Mouse (Mus musculus) liver, adult 2 months (tissue): ENCODE data around the gene Tiam2. TPM values are rescaled to one million over a fixed set of nuclear protein-coding genes. Genes with fewer than 3 reads are reported as not detected.

Experiments
- DNase-seq: peaks from one replicate; pipeline ENCODE4 v3.0.0-alpha.2; 2011; ENCODE audit warnings: low read depth, low spot score; ENCODE audit errors: extremely low read depth
- H3K27ac ChIP-seq: fragments of 200-500 bp; replicated peaks from 2 replicates; pipeline ENCODE4 v1.5.1; 2012; ENCODE audit warnings: low read depth, mild to moderate bottlenecking, control low read depth, inconsistent platforms, low read length; ENCODE audit not compliant: insufficient read depth
- H3K27me3 ChIP-seq: fragments of 200-500 bp; 2 replicates; pipeline ENCODE4 v1.6.1; 2012; ENCODE audit warnings: mild to moderate bottlenecking, moderate library complexity, low read length, inconsistent platforms; ENCODE audit not compliant: control insufficient read depth, insufficient read depth
- H3K36me3 ChIP-seq: fragments of 200-500 bp; 2 replicates; pipeline ENCODE4 v1.6.1; 2012; ENCODE audit warnings: low read length, inconsistent platforms; ENCODE audit not compliant: control insufficient read depth, insufficient read depth
- H3K4me1 ChIP-seq: fragments of 200-500 bp; 2 replicates; pipeline ENCODE4 v1.6.1; 2011; ENCODE audit warnings: low read length; ENCODE audit not compliant: control insufficient read depth, insufficient read depth
- H3K4me3 ChIP-seq: fragments of 200-500 bp; 2 replicates; pipeline ENCODE4 v1.5.1; 2011; ENCODE audit warnings: low read depth, mild to moderate bottlenecking, control low read depth, low read length, moderate library complexity; ENCODE audit not compliant: insufficient read depth
- H3K79me2 ChIP-seq: fragments of 200-500 bp; 2 replicates; pipeline ENCODE4 v1.6.1; 2012; ENCODE audit warnings: inconsistent platforms, mild to moderate bottlenecking, low read length, moderate library complexity; ENCODE audit not compliant: control insufficient read depth, insufficient read depth
- H3K9ac ChIP-seq: fragments of 200-500 bp; 2 replicates; pipeline ENCODE4 v1.6.1; 2012; ENCODE audit warnings: low read depth, mild to moderate bottlenecking, control low read depth, inconsistent platforms, low read length
- CTCF ChIP-seq: fragments of 200-500 bp; IDR thresholded peaks from 2 replicates; pipeline ENCODE4 v1.5.1; 2011; ENCODE audit warnings: low read depth, low read length, control low read depth
- POLR2A ChIP-seq: fragments of 200-500 bp; IDR thresholded peaks from 2 replicates; pipeline ENCODE4 v1.6.1; 2011; ENCODE audit warnings: low read length, control low read depth; ENCODE audit not compliant: insufficient read depth; ENCODE audit errors: extremely low read depth
- WGBS: fragments of 180-500 bp; shearing (Covaris S2); methylation state at CpG from one replicate; pipeline ENCODE4 v1.1.7; 2018; 5-methylcytosine and 5-hydroxymethylcytosine counted together
- polyA plus RNA-seq: library from polyadenylated mRNA; depleted of rRNA; stranded (reverse); fragments of >200 nt; gene quantifications from 2 replicates; pipeline ENCODE4 v1.2.3, GENCODE M21; 2012
- total RNA-seq: library from RNA; depleted of rRNA; stranded (reverse); fragments of >200 nt; gene quantifications from 2 replicates; pipeline ENCODE4 v1.2.3, GENCODE M21; 2014

Tiam2 gene
- total and polyA plus RNA-seq, 2 experiments, result 2.9 to 5.2 TPM

- H3K36me3 ChIP-seq, result no peaks in the 10 kb centered on the region
- H3K27me3 ChIP-seq, result peaks cover 6% of the 10 kb centered on the region
- no peak for DNase-seq
- no peak for TF ChIP-seq CTCF
- no peak for TF ChIP-seq POLR2A
- H3K4me1 ChIP-seq, result peaks cover 6% of the 10 kb centered on the region
- peak overlapping the region; percentile 14; the same call in 1 of the 2 replicates for H3K9ac ChIP-seq
- 5% methylated on average over 25 of the region's 25 CpGs for WGBS
- no peaks in the 10 kb centered on the region for H3K79me2 ChIP-seq
- peak overlapping the region; percentile 63 for H3K4me3 ChIP-seq
- H3K27ac ChIP-seq, result no peak overlapping the region
Measured at GRCm38 (mm10) chr17:3326903-3327279, 518 bp downstream of the Tiam2 start.

- H3K9ac ChIP-seq, result no peak overlapping the region
- no peak overlapping the region for H3K27ac ChIP-seq
- no peaks in the 10 kb centered on the region for H3K79me2 ChIP-seq
- DNase-seq, result no peak
- TF ChIP-seq POLR2A (no peak), CTCF (no peak)
- H3K27me3 ChIP-seq, result peaks cover 6% of the 10 kb centered on the region
- H3K36me3 ChIP-seq, result no peaks in the 10 kb centered on the region
- 10% methylated on average over 14 of the region's 14 CpGs for WGBS
- no peak overlapping the region for H3K4me3 ChIP-seq
- H3K4me1 ChIP-seq, result peaks cover 6% of the 10 kb centered on the region
Measured at GRCm38 (mm10) chr17:3327335-3327734, 962 bp downstream of the Tiam2 start.

GRCm38 (mm10) chr17:3328820-3329219 is 2.4 kb downstream of the Tiam2 start:
- Histone ChIP-seq H3K79me2 (no peaks in the 10 kb centered on the region), H3K36me3 (no peaks in the 10 kb centered on the region), H3K27ac (no peak overlapping the region), H3K27me3 (peaks cover 6% of the 10 kb centered on the region), H3K9ac (no peak overlapping the region), H3K4me1 (peaks cover 6% of the 10 kb centered on the region), H3K4me3 (no peak overlapping the region)
- no peak for TF ChIP-seq CTCF
- TF ChIP-seq POLR2A, result no peak
- 61% methylated on average over 4 of the region's 4 CpGs for WGBS
- no peak for DNase-seq

- no peaks in the 10 kb centered on the region for H3K36me3 ChIP-seq
- no peaks in the 10 kb centered on the region for H3K79me2 ChIP-seq
- DNase-seq, result no peak
- peaks cover 6% of the 10 kb centered on the region for H3K27me3 ChIP-seq
- no peak for TF ChIP-seq CTCF
- no peak for TF ChIP-seq POLR2A
- H3K4me3 ChIP-seq, result no peak overlapping the region
- H3K4me1 ChIP-seq, result peaks cover 6% of the 10 kb centered on the region
- no peak overlapping the region for H3K9ac ChIP-seq
- no peak overlapping the region for H3K27ac ChIP-seq
- 94% methylated on average over 4 of the region's 4 CpGs for WGBS
Measured at GRCm38 (mm10) chr17:3329429-3329828, 3.1 kb downstream of the Tiam2 start.

- 92% methylated on average over 7 of the region's 7 CpGs for WGBS
Measured at GRCm38 (mm10) chr17:3331721-3332461, 5.5 kb downstream of the Tiam2 start.

GRCm38 (mm10) chr17:3336161-3336739 is 9.9 kb downstream of the Tiam2 start:
- 87% methylated on average over 7 of the region's 7 CpGs for WGBS

More at GRCm38 (mm10) chr17:3331721-3332461, 5.5 kb downstream of the Tiam2 start:
- H3K4me1 ChIP-seq, result peaks cover 2% of the 10 kb centered on the region; the same call in 1 of the 2 replicates
- H3K27me3 ChIP-seq, result peaks cover 2% of the 10 kb centered on the region
- DNase-seq, result no peak
- no peak for TF ChIP-seq CTCF
- no peak for TF ChIP-seq POLR2A
- H3K36me3 ChIP-seq, result no peaks in the 10 kb centered on the region
- H3K9ac ChIP-seq, result no peak overlapping the region
- no peaks in the 10 kb centered on the region for H3K79me2 ChIP-seq
- H3K4me3 ChIP-seq, result no peak overlapping the region
- H3K27ac ChIP-seq, result no peak overlapping the region

More at GRCm38 (mm10) chr17:3336161-3336739, 9.9 kb downstream of the Tiam2 start:
- Histone ChIP-seq H3K4me1 (no peaks in the 10 kb centered on the region), H3K27ac (no peak overlapping the region), H3K9ac (no peak overlapping the region), H3K4me3 (no peak overlapping the region), H3K36me3 (no peaks in the 10 kb centered on the region), H3K27me3 (no peaks in the 10 kb centered on the region), H3K79me2 (no peaks in the 10 kb centered on the region)
- TF ChIP-seq CTCF (no peak), POLR2A (no peak)
- DNase-seq, result no peak
